Mouse (Mus musculus) heart, embryonic 14.5 days (tissue): ENCODE results near the gene Olfr958. TPM values are rescaled to one million over a fixed set of nuclear protein-coding genes. Genes with fewer than 3 reads are reported as not detected.

Experiments used
- ATAC-seq: fragments of 200-750 bp; cut with Nextera tagmentation; 2 replicates; pipeline ENCODE4 v1.8.0; 2017; ENCODE audit warnings: low read depth, moderate TSS enrichment; ENCODE audit not compliant: insufficient number of reproducible peaks, insufficient read depth, low FRiP score
- H3K27ac ChIP-seq, 2 experiments: fragments of 200-500 bp in 1 of 2; fragments of 300-500 bp in 1 of 2; sonication (generic) in 1 of 2; replicated peaks in 1 of 2; 2 replicates each; pipeline ENCODE4 v1.5.1; 2012 to 2014; ENCODE audit warnings: low read depth in 2 of 2, low read length in 2 of 2, control low read depth in 1 of 2, mild to moderate bottlenecking in 1 of 2, mixed read lengths in 1 of 2; ENCODE audit not compliant: control insufficient read depth in 1 of 2, insufficient read depth in 1 of 2
- H3K27me3 ChIP-seq: fragments of 300-500 bp; sonication (generic); 2 replicates; pipeline ENCODE4 v1.6.1; 2014; ENCODE audit warnings: mild to moderate bottlenecking, low read length, control low read depth; ENCODE audit not compliant: control insufficient read depth, insufficient read depth
- H3K36me3 ChIP-seq: fragments of 300-500 bp; sonication (generic); 2 replicates; pipeline ENCODE4 v1.6.1; 2014; ENCODE audit warnings: mild to moderate bottlenecking, control low read depth, low read length, mixed read lengths; ENCODE audit not compliant: control insufficient read depth, insufficient read depth
- H3K4me1 ChIP-seq, 2 experiments: fragments of 200-500 bp in 1 of 2; fragments of 300-500 bp in 1 of 2; sonication (generic) in 1 of 2; 2 replicates each; pipeline ENCODE4 v1.6.1; 2012 to 2014; ENCODE audit warnings: low read length in 2 of 2, control low read depth in 1 of 2, mixed read lengths in 1 of 2; ENCODE audit not compliant: control insufficient read depth in 2 of 2, insufficient read depth in 2 of 2
- H3K4me2 ChIP-seq: fragments of 300-500 bp; sonication (generic); 2 replicates; pipeline ENCODE4 v1.6.1; 2014; ENCODE audit warnings: mild to moderate bottlenecking, low read length
- H3K4me3 ChIP-seq, 2 experiments: fragments of 200-500 bp in 1 of 2; fragments of 300-500 bp in 1 of 2; sonication (generic) in 1 of 2; 2 replicates each; pipeline ENCODE4 v1.5.1; 2012 to 2014; ENCODE audit warnings: low read length in 2 of 2, mild to moderate bottlenecking in 2 of 2, control low read depth in 1 of 2, low read depth in 1 of 2, moderate library complexity in 1 of 2; ENCODE audit not compliant: control insufficient read depth in 1 of 2, insufficient read depth in 1 of 2
- H3K9ac ChIP-seq: fragments of 300-500 bp; sonication (generic); 2 replicates; pipeline ENCODE4 v1.6.1; 2014; ENCODE audit warnings: mild to moderate bottlenecking, low read length
- H3K9me3 ChIP-seq: fragments of 300-500 bp; sonication (generic); 2 replicates; pipeline ENCODE4 v1.6.1; 2016; ENCODE audit warnings: low read length, control low read depth; ENCODE audit not compliant: control insufficient read depth
- WGBS: fragments of 180-500 bp; shearing (Covaris S2); extraction: QIAGEN DNeasy Blood & Tissue Kit; methylation state at CpG from one replicate; pipeline ENCODE4 v1.1.7; 2014; 5-methylcytosine and 5-hydroxymethylcytosine counted together
- polyA plus RNA-seq: library from polyadenylated mRNA; unstranded; fragments of >200 nt; fragmentation: Nextera tagmentation; extraction: Ambion mirVana; gene quantifications from 2 replicates; pipeline ENCODE4 v1.2.1, GENCODE M21; 2014

The Olfr958 gene
- polyA plus RNA-seq, 1 experiment from 2014 or later = not detected

- H3K27me3 ChIP-seq = no peaks in the 10 kb centered on the region
- WGBS = 69% methylated on average over 5 of the region's 5 CpGs
- no peak overlapping the region for H3K9ac ChIP-seq
- no peaks in the 10 kb centered on the region for H3K9me3 ChIP-seq
- H3K36me3 ChIP-seq = no peaks in the 10 kb centered on the region
- H3K27ac ChIP-seq = no peak overlapping the region
- no peak overlapping the region for H3K4me3 ChIP-seq
- H3K4me2 ChIP-seq = no peak overlapping the region
- no peak for ATAC-seq
- H3K4me1 ChIP-seq = no peaks in the 10 kb centered on the region
Measured at GRCm38 (mm10) chr9:39550806-39551205, 3.0 kb downstream of the Olfr958 start.

- H3K27me3 ChIP-seq = no peaks in the 10 kb centered on the region
- no peak for ATAC-seq
- 90% methylated on average over 1 of the region's 1 CpGs for WGBS
- no peak overlapping the region for H3K4me3 ChIP-seq
- H3K4me1 ChIP-seq = no peaks in the 10 kb centered on the region
- no peak overlapping the region for H3K9ac ChIP-seq
- H3K9me3 ChIP-seq = no peaks in the 10 kb centered on the region
- H3K4me2 ChIP-seq = no peak overlapping the region
- H3K36me3 ChIP-seq = no peaks in the 10 kb centered on the region
- H3K27ac ChIP-seq = no peak overlapping the region
Measured at GRCm38 (mm10) chr9:39523616-39524285, 30.1 kb downstream of the Olfr958 start.

GRCm38 (mm10) chr9:39518595-39518994, 35.3 kb downstream of the Olfr958 start:
- no peaks in the 10 kb centered on the region for H3K4me1 ChIP-seq
- no peak overlapping the region for H3K4me2 ChIP-seq
- H3K9ac ChIP-seq = no peak overlapping the region
- no peaks in the 10 kb centered on the region for H3K36me3 ChIP-seq
- ATAC-seq = no peak
- no peaks in the 10 kb centered on the region for H3K27me3 ChIP-seq
- H3K27ac ChIP-seq = no peak overlapping the region
- no peak overlapping the region for H3K4me3 ChIP-seq
- H3K9me3 ChIP-seq = no peaks in the 10 kb centered on the region

GRCm38 (mm10) chr9:39515531-39515930, 38.3 kb downstream of the Olfr958 start, which contains the start of gene Olfr957:
Gene Olfr957 (minus strand): TSS chr9:39515809.
- 63% methylated on average over 3 of the region's 3 CpGs for WGBS
- no peak for ATAC-seq
- Histone ChIP-seq H3K27me3 (no peaks in the 10 kb centered on the region), H3K4me1 (no peaks in the 10 kb centered on the region), H3K27ac (no peak within 1 kb of the TSS), H3K36me3 (no peaks in the 10 kb centered on the region), H3K9me3 (no peaks in the 10 kb centered on the region), H3K9ac (no peak within 1 kb of the TSS), H3K4me3 (no peak within 1 kb of the TSS), H3K4me2 (no peak within 1 kb of the TSS)

- ATAC-seq = no peak
- no peaks in the 10 kb centered on the region for H3K36me3 ChIP-seq
- H3K4me3 ChIP-seq = no peak overlapping the region
- 72% methylated on average over 9 of the region's 9 CpGs for WGBS
- no peak overlapping the region for H3K4me2 ChIP-seq
- H3K27me3 ChIP-seq = no peaks in the 10 kb centered on the region
- no peaks in the 10 kb centered on the region for H3K9me3 ChIP-seq
- H3K27ac ChIP-seq = no peak overlapping the region
- no peak overlapping the region for H3K9ac ChIP-seq
- no peaks in the 10 kb centered on the region for H3K4me1 ChIP-seq
Measured at GRCm38 (mm10) chr9:39509412-39509811, 44.4 kb downstream of the Olfr958 start.

- Histone ChIP-seq H3K4me1 (no peaks in the 10 kb centered on the region), H3K27ac (no peak overlapping the region), H3K9ac (no peak overlapping the region), H3K27me3 (no peaks in the 10 kb centered on the region), H3K36me3 (no peaks in the 10 kb centered on the region), H3K9me3 (no peaks in the 10 kb centered on the region), H3K4me2 (no peak overlapping the region), H3K4me3 (no peak overlapping the region)
- 10% methylated on average over 6 of the region's 6 CpGs for WGBS
- ATAC-seq = no peak
Measured at GRCm38 (mm10) chr9:39508998-39509397, 44.9 kb downstream of the Olfr958 start.

Other genes starting within 250 kb of the Olfr958 start
- not detected in 2 replicates for gene Olfr948, start 228.0 kb downstream of the Olfr958 start, polyA plus RNA-seq
- not detected in 2 replicates for gene Olfr951, start 166.6 kb downstream of the Olfr958 start, polyA plus RNA-seq
- gene Olfr952, start 126.9 kb downstream of the Olfr958 start, polyA plus RNA-seq = not detected in 2 replicates
- gene Olfr954, start 97.4 kb downstream of the Olfr958 start, polyA plus RNA-seq = not detected in 2 replicates
- not detected in 2 replicates for gene Olfr955, start 82.1 kb downstream of the Olfr958 start, polyA plus RNA-seq
- not detected in 2 replicates for gene Olfr44, start 60.1 kb downstream of the Olfr958 start, polyA plus RNA-seq
- not detected in 2 replicates for gene Olfr957, start 38.2 kb downstream of the Olfr958 start, polyA plus RNA-seq
- gene Olfr959, start 21.5 kb upstream of the Olfr958 start, polyA plus RNA-seq = not detected in 2 replicates
- 9.2 and 9.6 TPM in 2 replicates for gene AW551984, start 50.3 kb upstream of the Olfr958 start, polyA plus RNA-seq
- gene Olfr148, start 56.6 kb upstream of the Olfr958 start, polyA plus RNA-seq = not detected in 2 replicates
- gene Olfr960, start 67.3 kb upstream of the Olfr958 start, polyA plus RNA-seq = not detected in 2 replicates
- not detected in 2 replicates for gene Olfr961, start 91.0 kb upstream of the Olfr958 start, polyA plus RNA-seq
- not detected in 2 replicates for gene Olfr963, start 113.2 kb upstream of the Olfr958 start, polyA plus RNA-seq
- gene Olfr149, start 153.1 kb upstream of the Olfr958 start, polyA plus RNA-seq = not detected in 2 replicates
- gene Olfr965, start 157.3 kb upstream of the Olfr958 start, polyA plus RNA-seq = not detected in 2 replicates
- not detected in 2 replicates for gene Olfr150, start 176.9 kb upstream of the Olfr958 start, polyA plus RNA-seq
- gene Olfr967, start 192.2 kb upstream of the Olfr958 start, polyA plus RNA-seq = not detected in 2 replicates
- not detected in 2 replicates for gene Olfr968, start 229.2 kb upstream of the Olfr958 start, polyA plus RNA-seq
- not detected in 2 replicates for gene Olfr969, start 236.9 kb upstream of the Olfr958 start, polyA plus RNA-seq